Mouse (Mus musculus) left cerebral cortex, postnatal 14 days (tissue): ENCODE data around the gene Scrn1. TPM values are rescaled to one million over a fixed set of nuclear protein-coding genes. Genes with fewer than 3 reads are reported as not detected.

ENCODE experiments used
- DNase-seq, 2 experiments: peaks; one replicate each; pipeline ENCODE4 v3.0.0; 2021 to 2022; ENCODE audit warnings: low spot score in 2 of 2, mixed read lengths in 1 of 2
- intact Hi-C: fragments of 180-260 bp; cut with DNase I; formaldehyde crosslinking; loops from one replicate; pipeline ENCODE4 v1.15.1; 2025
- total RNA-seq, 2 experiments: library from RNA; stranded (reverse); gene quantifications; 2 replicates each; pipeline ENCODE4 v1.2.3; 2021

The Scrn1 gene
- total RNA-seq, 2 experiments from 2014 or later: 163 TPM

GRCm38 (mm10) chr6:54494097-54494496 lies 72.2 kb downstream of the Scrn1 start:
- DNase-seq: no peak
- intact Hi-C loops: no loop called here

GRCm38 (mm10) chr6:54491074-54491473 lies 75.2 kb downstream of the Scrn1 start:
- DNase-seq: no peak
- intact Hi-C loops: no loop called here

- no peak for DNase-seq
- intact Hi-C loops: no loop called here
Observed at GRCm38 (mm10) chr6:54485973-54486569, 80.2 kb downstream of the Scrn1 start.

GRCm38 (mm10) chr6:54485435-54485901 lies 80.8 kb downstream of the Scrn1 start:
- intact Hi-C loops: no loop called here

GRCm38 (mm10) chr6:54485000-54485399 lies 81.3 kb downstream of the Scrn1 start:
- intact Hi-C loops: no loop called here
- no peak for DNase-seq

More at GRCm38 (mm10) chr6:54485435-54485901, 80.8 kb downstream of the Scrn1 start:
- DNase-seq: no peak

GRCm38 (mm10) chr6:54481390-54482112 lies 84.7 kb downstream of the Scrn1 start:
- intact Hi-C loops: no loop called here
- no peak for DNase-seq

GRCm38 (mm10) chr6:54478646-54479324 lies 87.5 kb downstream of the Scrn1 start:
- peak in 1 of 2 experiments; percentile 43 for DNase-seq
- intact Hi-C loops: loop anchor here (5.0 kb wide), 2 partner anchors 46 to 86 kb away; no protein-coding TSS in a partner anchor

- intact Hi-C loops: loop anchor here (5.0 kb wide), 2 partner anchors 44 to 84 kb away; no protein-coding TSS in a partner anchor
- peak; percentile 72 to 80 for DNase-seq
Observed at GRCm38 (mm10) chr6:54475926-54476667, 90.2 kb downstream of the Scrn1 start.

- intact Hi-C loops: no loop called here
- no peak for DNase-seq
Observed at GRCm38 (mm10) chr6:54472846-54473715, 93.2 kb downstream of the Scrn1 start.

GRCm38 (mm10) chr6:54471866-54472265 lies 94.4 kb downstream of the Scrn1 start:
- no peak for DNase-seq
- intact Hi-C loops: no loop called here

GRCm38 (mm10) chr6:54467371-54467770 lies 98.9 kb downstream of the Scrn1 start:
- intact Hi-C loops: no loop called here
- no peak for DNase-seq

GRCm38 (mm10) chr6:54464926-54465325 lies 101.4 kb downstream of the Scrn1 start:
- no peak for DNase-seq
- intact Hi-C loops: no loop called here

- intact Hi-C loops: no loop called here
- no peak for DNase-seq
Observed at GRCm38 (mm10) chr6:54463701-54464458, 102.4 kb downstream of the Scrn1 start.

GRCm38 (mm10) chr6:54462766-54463165 lies 103.5 kb downstream of the Scrn1 start:
- intact Hi-C loops: no loop called here

GRCm38 (mm10) chr6:54460915-54461671 lies 105.2 kb downstream of the Scrn1 start:
- peak; percentile 55 to 70 for DNase-seq
- intact Hi-C loops: no loop called here

More at GRCm38 (mm10) chr6:54462766-54463165, 103.5 kb downstream of the Scrn1 start:
- no peak for DNase-seq

- DNase-seq: no peak
- intact Hi-C loops: no loop called here
Observed at GRCm38 (mm10) chr6:54460172-54460914, 105.9 kb downstream of the Scrn1 start.

GRCm38 (mm10) chr6:54459661-54460060 lies 106.6 kb downstream of the Scrn1 start:
- intact Hi-C loops: no loop called here
- no peak for DNase-seq
